Mouse (Mus musculus) B cell, adult 2 months (primary cell): ENCODE measurements around the gene Cox10.
A peak's percentile ranks its signal among the peaks of the same experiment; 100 is the strongest.

ENCODE experiments used
- DNase-seq, 2 experiments: peaks; one replicate each; pipeline ENCODE4 v3.0.0; 2022

The Cox10 gene

GRCm38 (mm10) chr11:63951831-63952631 lies 127.2 kb downstream of the Cox10 start:
- no peak for DNase-seq

- no peak for DNase-seq
Observed at GRCm38 (mm10) chr11:63948371-63948770, 130.9 kb downstream of the Cox10 start.

- DNase-seq: no peak
Observed at GRCm38 (mm10) chr11:63947024-63947423, 132.2 kb downstream of the Cox10 start.

GRCm38 (mm10) chr11:63943947-63944346 lies 135.3 kb downstream of the Cox10 start:
- no peak for DNase-seq

- no peak for DNase-seq
Observed at GRCm38 (mm10) chr11:63943268-63943890, 135.9 kb downstream of the Cox10 start.

- DNase-seq: no peak
Observed at GRCm38 (mm10) chr11:63942177-63942576, 137.1 kb downstream of the Cox10 start.

- DNase-seq: no peak
Observed at GRCm38 (mm10) chr11:63936641-63937040, 142.6 kb downstream of the Cox10 start.

GRCm38 (mm10) chr11:63926901-63927300 lies 152.4 kb downstream of the Cox10 start:
- DNase-seq: no peak

GRCm38 (mm10) chr11:63925161-63925582 lies 154.1 kb downstream of the Cox10 start:
- peak; percentile 86 for DNase-seq

GRCm38 (mm10) chr11:63924286-63924930 lies 154.9 kb downstream of the Cox10 start:
- peak; percentile 38 to 43 for DNase-seq

GRCm38 (mm10) chr11:63923386-63923785 lies 155.9 kb downstream of the Cox10 start:
- peak in 1 of 2 experiments; percentile 29 for DNase-seq

GRCm38 (mm10) chr11:63922091-63922621 lies 157.1 kb downstream of the Cox10 start, which contains the start of gene Hs3st3b1:
TSS of gene Hs3st3b1 (minus strand) at chr11:63922290.
- peak; percentile 93 to 95 for DNase-seq

- peak; percentile 37 to 45 for DNase-seq
Observed at GRCm38 (mm10) chr11:63921044-63921951, 158.0 kb downstream of the Cox10 start.

- peak; percentile 82 to 83 for DNase-seq
Observed at GRCm38 (mm10) chr11:63920531-63920930, 158.7 kb downstream of the Cox10 start.

- peak in 1 of 2 experiments; percentile 22 for DNase-seq
Observed at GRCm38 (mm10) chr11:63919211-63920098, 159.8 kb downstream of the Cox10 start.

GRCm38 (mm10) chr11:63918321-63919105 lies 160.8 kb downstream of the Cox10 start:
- no peak for DNase-seq

GRCm38 (mm10) chr11:63917561-63917960 lies 161.7 kb downstream of the Cox10 start:
- DNase-seq: no peak

GRCm38 (mm10) chr11:63914388-63914787 lies 164.9 kb downstream of the Cox10 start:
- peak; percentile 70 to 72 for DNase-seq

GRCm38 (mm10) chr11:63913936-63914335 lies 165.3 kb downstream of the Cox10 start:
- no peak for DNase-seq
